Mouse (Mus musculus) small intestine, adult 2 months (tissue): ENCODE measurements around the gene Kcnip3. TPM values are rescaled to one million over a fixed set of nuclear protein-coding genes. Genes with fewer than 3 reads are reported as not detected.

ENCODE experiments used
- H3K27ac ChIP-seq: fragments of 200-500 bp; 2 replicates; pipeline ENCODE4 v1.5.1; 2012; ENCODE audit warnings: low read depth, low read length, control low read depth, inconsistent platforms; ENCODE audit not compliant: insufficient read depth
- H3K27me3 ChIP-seq: fragments of 200-500 bp; 2 replicates; pipeline ENCODE4 v1.6.1; 2012; ENCODE audit warnings: mild to moderate bottlenecking, moderate library complexity, low read length, inconsistent platforms; ENCODE audit not compliant: control insufficient read depth, insufficient read depth
- H3K36me3 ChIP-seq: fragments of 200-500 bp; 2 replicates; pipeline ENCODE4 v1.6.1; 2012; ENCODE audit warnings: mild to moderate bottlenecking, low read length, control low read depth, inconsistent platforms; ENCODE audit not compliant: control insufficient read depth, insufficient read depth
- H3K4me1 ChIP-seq: fragments of 200-500 bp; 2 replicates; pipeline ENCODE4 v1.6.1; 2012; ENCODE audit warnings: low read length, inconsistent platforms, mixed read lengths; ENCODE audit not compliant: control insufficient read depth, insufficient read depth, insufficient read length
- H3K4me3 ChIP-seq: fragments of 200-500 bp; 2 replicates; pipeline ENCODE4 v1.5.1; 2012; ENCODE audit warnings: low read depth, mild to moderate bottlenecking, control low read depth, inconsistent platforms, low read length, moderate library complexity
- CTCF ChIP-seq: fragments of 200-500 bp; IDR thresholded peaks from 2 replicates; pipeline ENCODE4 v1.5.1; 2012; ENCODE audit warnings: low read depth, mild to moderate bottlenecking, control low read depth, inconsistent platforms, low read length, moderate library complexity, mixed read lengths; ENCODE audit not compliant: insufficient replicate concordance, insufficient read length; ENCODE audit errors: extremely low read depth
- POLR2A ChIP-seq: fragments of 200-500 bp; IDR thresholded peaks from 2 replicates; pipeline ENCODE4 v1.6.1; 2012; ENCODE audit warnings: low read depth, mild to moderate bottlenecking, control low read depth, inconsistent platforms, low read length, moderate library complexity
- WGBS: fragments of 180-500 bp; shearing (Covaris S2); methylation state at CpG from one replicate; pipeline ENCODE4 v1.1.7; 2018; 5-methylcytosine and 5-hydroxymethylcytosine counted together
- polyA plus RNA-seq: library from polyadenylated mRNA; depleted of rRNA; stranded (reverse); fragments of >200 nt; gene quantifications from 2 replicates; pipeline ENCODE4 v1.2.3, GENCODE M21; 2012

Gene Kcnip3
- polyA plus RNA-seq, 1 experiment, result 2.4 TPM

DNA sequence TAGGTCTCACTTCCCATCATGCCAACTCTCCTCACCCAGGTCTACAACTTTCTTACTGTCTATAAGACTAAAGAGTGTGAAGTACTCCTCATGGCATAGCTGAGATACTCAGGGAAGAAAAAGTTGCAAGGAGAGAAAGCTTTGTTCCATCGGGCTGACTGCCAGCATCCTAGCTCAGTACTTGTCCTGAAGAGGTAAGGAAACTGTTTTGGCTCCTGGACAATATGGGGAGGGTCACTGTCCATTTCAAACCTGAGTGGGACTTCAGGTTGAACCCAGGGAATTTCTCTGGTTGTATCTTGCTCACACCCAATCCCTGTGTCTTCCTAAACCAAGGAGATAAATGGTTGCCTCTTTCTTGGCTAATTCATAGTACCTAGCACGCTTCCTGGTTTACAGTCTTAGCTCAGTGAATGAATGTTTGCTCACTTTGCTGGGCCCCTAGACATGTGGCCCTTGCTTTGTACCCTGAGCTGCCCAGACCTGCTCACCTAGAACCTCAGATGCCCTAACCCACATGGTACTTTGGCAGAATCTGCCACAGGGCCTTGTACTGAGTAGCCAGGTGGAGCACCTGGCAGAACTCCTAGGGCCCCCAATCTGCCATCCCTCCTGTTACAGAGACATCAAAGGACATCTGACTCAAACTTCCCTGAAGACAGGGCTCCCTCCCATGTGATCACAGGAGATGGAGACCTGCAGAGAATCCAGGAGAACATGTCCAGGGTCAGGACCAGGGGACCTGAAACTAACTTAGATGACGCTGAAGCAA is 3.3 kb upstream of the Kcnip3 start:
- WGBS, result 70% methylated on average over 3 of the region's 3 CpGs
- TF ChIP-seq POLR2A, result no peak
- no peak for TF ChIP-seq CTCF
- Histone ChIP-seq H3K4me3 (no peak overlapping the region), H3K27ac (no peak overlapping the region), H3K4me1 (no peaks in the 10 kb centered on the region), H3K27me3 (no peaks in the 10 kb centered on the region), H3K36me3 (no peaks in the 10 kb centered on the region)

- Histone ChIP-seq H3K27ac (peak overlapping the region; percentile 20; the same call in 1 of the 2 replicates), H3K27me3 (no peaks in the 10 kb centered on the region), H3K4me3 (no peak overlapping the region), H3K36me3 (no peaks in the 10 kb centered on the region), H3K4me1 (no peaks in the 10 kb centered on the region)
- 37% methylated on average over 7 of the region's 7 CpGs for WGBS
- TF ChIP-seq CTCF (no peak), POLR2A (no peak)
Measured at GRCm38 (mm10) chr2:127523950-127524729, 2.2 kb upstream of the Kcnip3 start.

- TF ChIP-seq CTCF (no peak), POLR2A (no peak)
- H3K36me3 ChIP-seq, result no peaks in the 10 kb centered on the region
- no peak overlapping the region for H3K27ac ChIP-seq
- WGBS, result 8% methylated on average over 18 of the region's 18 CpGs
- no peaks in the 10 kb centered on the region for H3K4me1 ChIP-seq
- H3K4me3 ChIP-seq, result peak overlapping the region; percentile 23
- no peaks in the 10 kb centered on the region for H3K27me3 ChIP-seq
Measured at GRCm38 (mm10) chr2:127521172-127522005, 505 bp downstream of the Kcnip3 start.

GRCm38 (mm10) chr2:127520123-127520522 is 1.8 kb downstream of the Kcnip3 start:
- no peaks in the 10 kb centered on the region for H3K4me1 ChIP-seq

DNA sequence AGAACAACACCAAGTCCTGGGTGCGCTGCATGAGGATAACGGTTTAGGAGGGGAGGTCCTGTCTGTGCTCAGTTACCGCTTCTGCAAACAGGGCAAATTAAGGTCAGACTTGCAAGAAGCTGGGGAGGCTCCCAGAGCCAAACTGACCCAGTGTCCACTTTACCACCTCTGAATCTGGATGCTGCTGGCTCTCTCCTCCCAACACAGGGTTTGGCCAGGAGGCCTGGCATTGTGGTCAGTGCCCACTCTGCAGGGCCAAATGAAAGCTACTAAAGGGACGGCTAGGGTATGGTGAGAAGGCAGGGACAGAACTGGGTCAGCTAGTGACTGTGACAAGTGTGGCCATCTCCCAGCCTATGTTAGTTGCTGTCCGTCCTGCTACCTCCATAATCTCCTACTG is 2.6 kb downstream of the Kcnip3 start:
- Histone ChIP-seq H3K4me3 (no peak overlapping the region), H3K4me1 (no peaks in the 10 kb centered on the region), H3K27ac (no peak overlapping the region), H3K27me3 (no peaks in the 10 kb centered on the region), H3K36me3 (no peaks in the 10 kb centered on the region)
- TF ChIP-seq CTCF (no peak), POLR2A (no peak)
- 67% methylated on average over 5 of the region's 5 CpGs for WGBS

More at GRCm38 (mm10) chr2:127520123-127520522, 1.8 kb downstream of the Kcnip3 start:
- H3K27me3 ChIP-seq, result no peaks in the 10 kb centered on the region
- no peak for TF ChIP-seq CTCF
- TF ChIP-seq POLR2A, result no peak
- no peak overlapping the region for H3K27ac ChIP-seq
- H3K36me3 ChIP-seq, result no peaks in the 10 kb centered on the region
- no peak overlapping the region for H3K4me3 ChIP-seq

DNA sequence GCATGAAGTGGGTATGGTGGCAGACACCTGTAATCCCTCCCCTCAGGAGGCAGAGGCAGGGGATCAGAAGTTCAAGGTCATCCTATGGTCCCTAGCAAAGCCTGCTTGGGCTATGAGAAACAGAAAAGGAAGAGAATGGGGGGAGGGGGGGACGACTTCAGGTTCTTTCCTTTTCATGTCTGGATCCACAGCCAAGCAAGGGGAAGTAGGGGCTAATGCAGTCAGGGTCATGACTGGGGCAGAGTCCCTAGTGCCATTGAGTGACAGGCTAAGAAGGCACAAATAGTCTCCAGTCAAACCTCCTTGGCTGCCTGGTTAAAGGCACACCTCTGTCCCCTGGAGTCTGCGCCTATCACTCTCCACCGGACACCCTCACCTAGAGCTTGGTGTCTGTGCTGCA is 3.1 kb downstream of the Kcnip3 start:
- TF ChIP-seq CTCF, result no peak
- no peak for TF ChIP-seq POLR2A
- WGBS, result 61% methylated on average over 3 of the region's 3 CpGs

DNA sequence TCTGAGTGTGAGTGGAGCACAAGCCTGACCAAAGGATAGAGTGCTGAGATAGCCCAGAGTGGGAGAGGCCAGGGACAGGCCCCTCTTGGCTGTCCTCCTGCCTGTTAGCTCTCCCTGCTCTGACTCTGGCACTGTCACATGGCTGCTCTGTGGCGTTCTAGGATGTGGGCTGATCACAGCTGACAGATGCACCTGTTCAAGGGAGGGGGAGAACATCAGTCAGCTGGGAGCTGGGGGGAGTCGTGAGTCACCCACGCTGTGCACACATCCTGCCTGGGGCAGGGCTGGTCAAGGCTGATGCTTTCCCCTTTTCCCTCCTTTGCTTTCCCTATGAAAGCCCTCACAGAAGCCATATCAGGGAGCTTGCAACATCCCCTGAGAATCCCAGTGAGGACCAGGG is 3.6 kb downstream of the Kcnip3 start:
- Histone ChIP-seq H3K4me1 (no peaks in the 10 kb centered on the region), H3K27me3 (no peaks in the 10 kb centered on the region), H3K4me3 (no peak overlapping the region), H3K36me3 (no peaks in the 10 kb centered on the region), H3K27ac (no peak overlapping the region)
- 17% methylated on average over 3 of the region's 3 CpGs for WGBS
- TF ChIP-seq POLR2A (no peak), CTCF (no peak)

More for the DNA sequence above, 3.1 kb downstream of the Kcnip3 start:
- Histone ChIP-seq H3K27me3 (no peaks in the 10 kb centered on the region), H3K4me1 (no peaks in the 10 kb centered on the region), H3K27ac (no peak overlapping the region), H3K4me3 (no peak overlapping the region), H3K36me3 (no peaks in the 10 kb centered on the region)
